Mouse (Mus musculus): ENCODE measurements at regions not wholly inside any gene's neighbourhood (a gene's known extent, or its start where the extent isn't known, plus 50 kb on each side); places are given as distances from the start of the nearest gene placed in this dataset.

DNA sequence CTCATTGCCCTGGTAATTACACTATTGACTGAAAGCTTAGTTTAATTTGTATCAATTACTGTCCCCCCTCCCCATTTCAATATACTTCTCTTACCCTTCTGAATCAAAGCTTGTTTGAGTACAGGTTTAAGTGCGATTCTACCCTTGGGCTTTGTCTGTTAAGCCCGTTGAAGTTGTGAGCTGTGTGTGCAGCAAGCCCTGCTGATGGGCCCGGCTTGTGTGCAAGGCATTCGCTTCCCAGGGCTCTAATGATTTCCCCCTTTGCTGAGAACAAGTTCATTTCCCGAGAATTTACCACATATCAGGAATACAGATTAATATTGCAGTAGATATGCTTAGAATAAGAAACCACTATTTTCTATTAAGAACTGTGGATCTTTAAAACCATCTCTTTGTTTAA is 460.6 kb downstream of the Dok5 start:
- H3K36me3 ChIP-seq: no peaks in the 10 kb centered on the region
- H3K4me1 ChIP-seq: no peaks in the 10 kb centered on the region
- H3K27me3 ChIP-seq: no peaks in the 10 kb centered on the region
- no peak overlapping the region for H3K4me3 ChIP-seq
- H3K9me3 ChIP-seq: no peaks in the 10 kb centered on the region
- H3K9ac ChIP-seq: no peak overlapping the region
- no peak overlapping the region for H3K4me2 ChIP-seq (replicated peaks)
- 80% methylated on average over 5 of the region's 5 CpGs for WGBS
- H3K27ac ChIP-seq: no peak overlapping the region
- ATAC-seq (ENCODE audit: low FRiP score, low read depth): no peak

Measured in limb, embryonic 13.5 days (tissue).